Mouse (Mus musculus): ENCODE results near the gene Hspb6. TPM values are rescaled to one million over a fixed set of nuclear protein-coding genes. Genes with fewer than 3 reads are reported as not detected.

The Hspb6 gene
- 1 to 10 TPM; 6.2 to 6.6 TPM for total RNA-seq (2021)
- long read RNA-seq, experiment 1, partial matches to known transcripts = 0 of 7 reads
- long read RNA-seq, experiment 1, other reads (novel, unspliced or antisense) = 2 of 7 reads
- long read RNA-seq, experiment 2, partial matches to known transcripts = 0 of 7 reads
- long read RNA-seq, experiment 2, other reads (novel, unspliced or antisense) = 3 of 7 reads

- peak; percentile 97 to 99 for DNase-seq (ENCODE audit: low spot score in 2 of 2)
Measured at GRCm38 (mm10) chr7:30552102-30553020, at the start of gene Hspb6, which contains the start of gene Proser3. Gene Hspb6 (plus strand): TSS chr7:30552178. Gene Proser3 (minus strand): TSS chr7:30552299.

GRCm38 (mm10) chr7:30508061-30508460, 43.9 kb upstream of the Hspb6 start:
- DNase-seq (ENCODE audit: low spot score in 2 of 2) = no peak

GRCm38 (mm10) chr7:30515003-30515760, 36.8 kb upstream of the Hspb6 start:
- DNase-seq (ENCODE audit: low spot score in 2 of 2) = no peak

- no peak for DNase-seq (ENCODE audit: low spot score in 2 of 2)
Measured at GRCm38 (mm10) chr7:30518325-30518724, 33.7 kb upstream of the Hspb6 start.

GRCm38 (mm10) chr7:30520396-30520795, 31.6 kb upstream of the Hspb6 start:
- no peak for DNase-seq (ENCODE audit: low spot score in 2 of 2)

- no peak for DNase-seq (ENCODE audit: low spot score in 2 of 2)
Measured at GRCm38 (mm10) chr7:30520856-30521255, 31.1 kb upstream of the Hspb6 start.

GRCm38 (mm10) chr7:30522871-30523270, 29.1 kb upstream of the Hspb6 start:
- no peak for DNase-seq (ENCODE audit: low spot score in 2 of 2)

GRCm38 (mm10) chr7:30524487-30524886, 27.5 kb upstream of the Hspb6 start:
- no peak for DNase-seq (ENCODE audit: low spot score in 2 of 2)

- DNase-seq (ENCODE audit: low spot score in 2 of 2) = no peak
Measured at GRCm38 (mm10) chr7:30525954-30526353, 26.0 kb upstream of the Hspb6 start.

GRCm38 (mm10) chr7:30526399-30526798, 25.6 kb upstream of the Hspb6 start:
- DNase-seq (ENCODE audit: low spot score in 2 of 2) = no peak

- no peak for DNase-seq (ENCODE audit: low spot score in 2 of 2)
Measured at GRCm38 (mm10) chr7:30526981-30527380, 25.0 kb upstream of the Hspb6 start.

GRCm38 (mm10) chr7:30531291-30531815, 20.6 kb upstream of the Hspb6 start:
- no peak for DNase-seq (ENCODE audit: low spot score in 2 of 2)

- no peak for DNase-seq (ENCODE audit: low spot score in 2 of 2)
Measured at GRCm38 (mm10) chr7:30532931-30533330, 19.0 kb upstream of the Hspb6 start.

- DNase-seq (ENCODE audit: low spot score in 2 of 2) = peak in 1 of 2 experiments; percentile 36
Measured at GRCm38 (mm10) chr7:30533941-30534632, 17.9 kb upstream of the Hspb6 start.

GRCm38 (mm10) chr7:30534633-30535577, 17.1 kb upstream of the Hspb6 start, which contains the start of gene Arhgap33:
Gene Arhgap33 (minus strand): TSS chr7:30535060.
- DNase-seq (ENCODE audit: low spot score in 2 of 2) = peak; percentile 95 to 98

- no peak for DNase-seq (ENCODE audit: low spot score in 2 of 2)
Measured at GRCm38 (mm10) chr7:30540572-30540971, 11.4 kb upstream of the Hspb6 start.

GRCm38 (mm10) chr7:30544327-30544726, 7.7 kb upstream of the Hspb6 start:
- DNase-seq (ENCODE audit: low spot score in 2 of 2) = no peak

GRCm38 (mm10) chr7:30549880-30550279, 2.1 kb upstream of the Hspb6 start:
- DNase-seq (ENCODE audit: low spot score in 2 of 2) = no peak

- DNase-seq (ENCODE audit: low spot score in 2 of 2) = no peak
Measured at GRCm38 (mm10) chr7:30550603-30551002, 1.4 kb upstream of the Hspb6 start.

Measured in layer of hippocampus, postnatal 14 days (tissue).